Mouse (Mus musculus) liver, embryonic 14.5 days (tissue): ENCODE data around the gene Tent4a.

Experiments
- CTCF ChIP-seq: IDR thresholded peaks from 2 replicates; pipeline ENCODE4 v1.5.1; 2016; ENCODE audit warnings: antibody characterized with exemption, low read depth, control low read depth
- EP300 ChIP-seq: IDR thresholded peaks from 2 replicates; pipeline ENCODE4 v1.6.1; 2016; ENCODE audit warnings: antibody characterized with exemption, low read depth

DNA sequence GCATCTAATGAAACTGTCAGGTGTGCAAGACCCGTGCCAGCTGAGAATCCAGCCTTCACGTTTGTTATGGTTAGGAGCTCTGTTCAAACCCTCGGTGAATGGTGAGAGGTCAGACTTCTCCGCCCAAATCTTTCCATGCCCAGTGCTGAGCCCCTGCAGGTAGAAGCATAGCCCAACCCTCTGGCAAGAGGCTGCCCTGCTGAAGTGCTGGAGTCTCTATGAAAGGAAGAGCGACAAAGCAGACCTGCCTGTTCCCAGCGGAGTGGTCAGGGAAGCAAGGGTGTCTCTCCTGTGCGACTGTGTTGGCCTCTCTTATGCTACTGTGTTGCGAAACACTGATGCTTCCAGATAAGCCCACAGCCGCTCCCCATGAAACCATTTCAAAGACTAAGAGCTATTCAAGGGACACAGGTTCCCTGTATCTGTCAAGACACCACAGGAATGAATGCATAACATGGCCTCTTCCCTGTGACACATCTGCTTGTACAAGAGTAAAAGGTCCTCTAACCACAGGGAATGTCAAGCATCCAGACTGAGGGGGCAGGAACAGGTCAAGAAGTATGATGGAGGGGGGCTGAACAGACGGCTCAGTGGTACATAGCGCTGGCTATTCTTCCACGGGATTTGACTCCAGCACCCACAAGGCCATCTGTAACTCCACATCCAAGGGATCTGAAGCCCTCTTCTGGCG is 45.7 kb downstream of the Tent4a start:
- TF ChIP-seq CTCF (no peak), EP300 (no peak)
